Mouse (Mus musculus): ENCODE data around the gene Hivep3. TPM values are rescaled to one million over a fixed set of nuclear protein-coding genes. Genes with fewer than 3 reads are reported as not detected.

The Hivep3 gene
- polyA plus RNA-seq, 1 experiment: 0.54 TPM

GRCm38 (mm10) chr4:119726074-119726473 lies 7.5 kb upstream of the Hivep3 start:
- H3K36me3 ChIP-seq (ENCODE audit: control insufficient read depth, insufficient read depth): no peaks in the 10 kb centered on the region
- TF ChIP-seq MYOG (IDR thresholded peaks at IDR 0.05; ENCODE audit: control insufficient read depth in 1 of 3, insufficient read depth in 1 of 3, insufficient read length in 2 of 3, low read depth in 2 of 3) (no peak), MYOD1 (IDR thresholded peaks at IDR 0.05; ENCODE audit: control insufficient read depth in 1 of 3, insufficient read length in 2 of 3, low read depth in 2 of 3) (no peak), CEBPB (IDR thresholded peaks at IDR 0.05; ENCODE audit: insufficient read depth, poor library complexity, severe bottlenecking) (no peak), MAX (IDR thresholded peaks at IDR 0.05; ENCODE audit: low read depth) (no peak), POLR2AphosphoS2 (IDR thresholded peaks at IDR 0.05; ENCODE audit: insufficient read length, low read depth) (no peak), USF1 (IDR thresholded peaks at IDR 0.05; ENCODE audit: low read depth) (no peak), TCF12 (IDR thresholded peaks at IDR 0.05; ENCODE audit: insufficient read depth, poor library complexity, severe bottlenecking) (no peak), POLR2A (IDR thresholded peaks at IDR 0.05; ENCODE audit: insufficient read length, low read depth) (no peak), E2F4 (IDR thresholded peaks at IDR 0.05; ENCODE audit: insufficient read depth) (no peak), TCF3 (IDR thresholded peaks at IDR 0.05; ENCODE audit: insufficient read length, low read depth) (no peak), SRF (IDR thresholded peaks at IDR 0.05; ENCODE audit: control insufficient read depth, insufficient read length, low read depth) (no peak), REST (IDR thresholded peaks at IDR 0.05; ENCODE audit: insufficient read depth, insufficient read length) (no peak)
- no peak overlapping the region for H3K4me3 ChIP-seq
- H3ac ChIP-seq (ENCODE audit: control insufficient read depth, insufficient read length): no peak overlapping the region
- H3K4me2 ChIP-seq (ENCODE audit: low read depth): no peak overlapping the region
- no peaks in the 10 kb centered on the region for H3K79me2 ChIP-seq (ENCODE audit: control insufficient read depth, insufficient read depth)
- peaks cover 5% of the 10 kb centered on the region for H3K27me3 ChIP-seq (ENCODE audit: control insufficient read depth, insufficient read depth, insufficient read length)

- TF ChIP-seq TCF12 (IDR thresholded peaks at IDR 0.05; ENCODE audit: insufficient read depth, poor library complexity, severe bottlenecking) (no peak), MYOD1 (IDR thresholded peaks at IDR 0.05; ENCODE audit: control insufficient read depth in 1 of 3, insufficient read length in 2 of 3, low read depth in 2 of 3) (no peak), MAX (IDR thresholded peaks at IDR 0.05; ENCODE audit: low read depth) (no peak), POLR2A (IDR thresholded peaks at IDR 0.05; ENCODE audit: insufficient read length, low read depth) (no peak), MYOG (IDR thresholded peaks at IDR 0.05; ENCODE audit: control insufficient read depth in 1 of 3, insufficient read depth in 1 of 3, insufficient read length in 2 of 3, low read depth in 2 of 3) (no peak), CEBPB (IDR thresholded peaks at IDR 0.05; ENCODE audit: insufficient read depth, poor library complexity, severe bottlenecking) (no peak)
- no peak overlapping the region for H3K4me3 ChIP-seq
- H3K79me2 ChIP-seq (ENCODE audit: control insufficient read depth, insufficient read depth): no peaks in the 10 kb centered on the region
- no peaks in the 10 kb centered on the region for H3K36me3 ChIP-seq (ENCODE audit: control insufficient read depth, insufficient read depth)
- no peak overlapping the region for H3K4me2 ChIP-seq (ENCODE audit: low read depth)
- H3K27me3 ChIP-seq (ENCODE audit: control insufficient read depth, insufficient read depth, insufficient read length): peaks cover 5% of the 10 kb centered on the region
- H3ac ChIP-seq (ENCODE audit: control insufficient read depth, insufficient read length): no peak overlapping the region
Measured at GRCm38 (mm10) chr4:119727871-119728270, 5.7 kb upstream of the Hivep3 start.

DNA sequence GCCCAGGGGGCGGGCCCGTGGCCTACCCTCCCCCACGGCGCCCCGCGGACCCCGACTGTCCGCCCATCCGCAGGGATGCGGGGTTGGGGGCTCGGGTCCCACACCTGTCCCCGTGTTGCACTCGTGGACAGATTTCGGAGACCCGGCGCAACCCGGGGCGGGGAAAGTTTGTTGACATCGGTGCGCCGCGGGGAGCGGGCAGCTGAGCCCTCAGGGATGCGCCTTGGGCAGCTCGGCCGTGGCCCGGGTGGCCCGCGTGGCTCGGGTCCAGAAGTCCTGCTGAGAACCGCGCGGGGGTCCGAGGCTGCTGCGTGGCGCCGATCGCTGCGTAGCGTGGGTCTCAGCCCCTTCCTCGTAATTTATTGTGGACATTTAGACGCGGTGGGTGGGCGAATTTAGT lies 358 bp downstream of the Hivep3 start:
- Histone ChIP-seq H3K79me2 (ENCODE audit: control insufficient read depth, insufficient read depth) (no peaks in the 10 kb centered on the region), H3K4me2 (ENCODE audit: low read depth) (peak overlapping the region; percentile 85), H3K36me3 (ENCODE audit: control insufficient read depth, insufficient read depth) (no peaks in the 10 kb centered on the region), H3K27me3 (ENCODE audit: control insufficient read depth, insufficient read depth, insufficient read length) (peaks cover 27% of the 10 kb centered on the region), H3ac (ENCODE audit: control insufficient read depth, insufficient read length) (no peak overlapping the region), H3K4me3 (no peak overlapping the region)
- TF ChIP-seq MAX (IDR thresholded peaks at IDR 0.05; ENCODE audit: low read depth): no peak
- TF ChIP-seq USF1 (IDR thresholded peaks at IDR 0.05; ENCODE audit: low read depth): no peak
- no peak for TF ChIP-seq E2F4 (IDR thresholded peaks at IDR 0.05; ENCODE audit: insufficient read depth)
- TF ChIP-seq MYOG (IDR thresholded peaks at IDR 0.05; ENCODE audit: control insufficient read depth in 1 of 3, insufficient read depth in 1 of 3, insufficient read length in 2 of 3, low read depth in 2 of 3): no peak
- no peak for TF ChIP-seq POLR2A (IDR thresholded peaks at IDR 0.05; ENCODE audit: insufficient read length, low read depth)

DNA sequence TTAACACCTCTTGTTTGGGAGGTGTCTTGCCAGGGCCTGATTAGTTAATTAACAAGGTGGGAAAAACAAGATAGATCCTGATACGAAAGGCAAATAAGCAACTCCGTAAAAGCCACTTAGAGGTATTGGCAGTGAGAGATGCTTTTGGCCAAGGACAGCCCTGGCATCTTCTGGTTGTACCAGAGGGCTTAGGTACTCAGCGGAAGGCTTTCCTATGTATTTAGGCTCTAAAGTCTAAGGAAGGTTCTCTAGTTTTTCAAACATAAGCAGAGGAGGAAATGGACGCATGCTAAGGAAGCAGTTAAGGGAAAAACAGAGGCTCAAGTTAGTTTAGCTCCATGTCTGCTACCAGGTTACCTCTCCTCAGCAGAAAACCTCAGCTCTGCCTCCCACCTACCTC lies 768 bp downstream of the Hivep3 start:
- Histone ChIP-seq H3K27me3 (ENCODE audit: control insufficient read depth, insufficient read depth, insufficient read length) (peaks cover 27% of the 10 kb centered on the region), H3ac (ENCODE audit: control insufficient read depth, insufficient read length) (no peak overlapping the region), H3K79me2 (ENCODE audit: control insufficient read depth, insufficient read depth) (no peaks in the 10 kb centered on the region), H3K4me2 (ENCODE audit: low read depth) (peak overlapping the region; percentile 85), H3K4me3 (no peak overlapping the region), H3K36me3 (ENCODE audit: control insufficient read depth, insufficient read depth) (no peaks in the 10 kb centered on the region)
- no peak for TF ChIP-seq MAX (IDR thresholded peaks at IDR 0.05; ENCODE audit: low read depth)
- TF ChIP-seq MYOD1 (IDR thresholded peaks at IDR 0.05; ENCODE audit: control insufficient read depth in 1 of 3, insufficient read length in 2 of 3, low read depth in 2 of 3): no peak
- TF ChIP-seq SRF (IDR thresholded peaks at IDR 0.05; ENCODE audit: control insufficient read depth, insufficient read length, low read depth): no peak
- TF ChIP-seq E2F4 (IDR thresholded peaks at IDR 0.05; ENCODE audit: insufficient read depth): no peak
- no peak for TF ChIP-seq TCF3 (IDR thresholded peaks at IDR 0.05; ENCODE audit: insufficient read length, low read depth)
- no peak for TF ChIP-seq CEBPB (IDR thresholded peaks at IDR 0.05; ENCODE audit: insufficient read depth, poor library complexity, severe bottlenecking)
- TF ChIP-seq REST (IDR thresholded peaks at IDR 0.05; ENCODE audit: insufficient read depth, insufficient read length): no peak
- no peak for TF ChIP-seq TCF12 (IDR thresholded peaks at IDR 0.05; ENCODE audit: insufficient read depth, poor library complexity, severe bottlenecking)
- TF ChIP-seq POLR2A (IDR thresholded peaks at IDR 0.05; ENCODE audit: insufficient read length, low read depth): no peak
- no peak for TF ChIP-seq USF1 (IDR thresholded peaks at IDR 0.05; ENCODE audit: low read depth)
- TF ChIP-seq POLR2AphosphoS2 (IDR thresholded peaks at IDR 0.05; ENCODE audit: insufficient read length, low read depth): no peak
- no peak for TF ChIP-seq MYOG (IDR thresholded peaks at IDR 0.05; ENCODE audit: control insufficient read depth in 1 of 3, insufficient read depth in 1 of 3, insufficient read length in 2 of 3, low read depth in 2 of 3)

- H3K27me3 ChIP-seq (ENCODE audit: control insufficient read depth, insufficient read depth, insufficient read length): peaks cover 36% of the 10 kb centered on the region
- H3K4me3 ChIP-seq: no peak overlapping the region
- no peak overlapping the region for H3ac ChIP-seq (ENCODE audit: control insufficient read depth, insufficient read length)
- no peak overlapping the region for H3K4me2 ChIP-seq (ENCODE audit: low read depth)
- H3K79me2 ChIP-seq (ENCODE audit: control insufficient read depth, insufficient read depth): no peaks in the 10 kb centered on the region
- no peaks in the 10 kb centered on the region for H3K36me3 ChIP-seq (ENCODE audit: control insufficient read depth, insufficient read depth)
- no peak for TF ChIP-seq TCF12 (IDR thresholded peaks at IDR 0.05; ENCODE audit: insufficient read depth, poor library complexity, severe bottlenecking)
- no peak for TF ChIP-seq CEBPB (IDR thresholded peaks at IDR 0.05; ENCODE audit: insufficient read depth, poor library complexity, severe bottlenecking)
- TF ChIP-seq REST (IDR thresholded peaks at IDR 0.05; ENCODE audit: insufficient read depth, insufficient read length): no peak
- TF ChIP-seq POLR2A (IDR thresholded peaks at IDR 0.05; ENCODE audit: insufficient read length, low read depth): no peak
- no peak for TF ChIP-seq SRF (IDR thresholded peaks at IDR 0.05; ENCODE audit: control insufficient read depth, insufficient read length, low read depth)
- TF ChIP-seq MYOD1 (IDR thresholded peaks at IDR 0.05; ENCODE audit: control insufficient read depth in 1 of 3, insufficient read length in 2 of 3, low read depth in 2 of 3): no peak
- TF ChIP-seq USF1 (IDR thresholded peaks at IDR 0.05; ENCODE audit: low read depth): no peak
- no peak for TF ChIP-seq POLR2AphosphoS2 (IDR thresholded peaks at IDR 0.05; ENCODE audit: insufficient read length, low read depth)
- no peak for TF ChIP-seq E2F4 (IDR thresholded peaks at IDR 0.05; ENCODE audit: insufficient read depth)
- no peak for TF ChIP-seq MYOG (IDR thresholded peaks at IDR 0.05; ENCODE audit: control insufficient read depth in 1 of 3, insufficient read depth in 1 of 3, insufficient read length in 2 of 3, low read depth in 2 of 3)
- no peak for TF ChIP-seq TCF3 (IDR thresholded peaks at IDR 0.05; ENCODE audit: insufficient read length, low read depth)
- TF ChIP-seq MAX (IDR thresholded peaks at IDR 0.05; ENCODE audit: low read depth): no peak
Measured at GRCm38 (mm10) chr4:119738641-119739040, 5.1 kb downstream of the Hivep3 start.

Measured in myocyte (in vitro differentiated cells).